Mouse (Mus musculus) midbrain, embryonic 16.5 days (tissue): ENCODE results near the gene Ulk2. TPM values are rescaled to one million over a fixed set of nuclear protein-coding genes. Genes with fewer than 3 reads are reported as not detected.

ENCODE experiments used
- ATAC-seq: fragments of 200-750 bp; cut with Nextera tagmentation; 2 replicates; pipeline ENCODE4 v1.8.0; 2017; ENCODE audit warnings: moderate TSS enrichment
- H3K27ac ChIP-seq: fragments of 300-500 bp; sonication (generic); 2 replicates; pipeline ENCODE4 v1.5.1; 2014; ENCODE audit warnings: mild to moderate bottlenecking, low read length, mixed read lengths
- H3K27me3 ChIP-seq: fragments of 300-500 bp; sonication (generic); 2 replicates; pipeline ENCODE4 v1.6.1; 2014; ENCODE audit warnings: low read depth, low read length, mixed read lengths; ENCODE audit not compliant: control insufficient read depth, insufficient read depth
- H3K36me3 ChIP-seq: fragments of 300-500 bp; sonication (generic); 2 replicates; pipeline ENCODE4 v1.6.1; 2014; ENCODE audit warnings: mild to moderate bottlenecking, low read length, moderate library complexity, mixed read lengths; ENCODE audit not compliant: control insufficient read depth, insufficient read depth
- H3K4me1 ChIP-seq: fragments of 300-500 bp; sonication (generic); 2 replicates; pipeline ENCODE4 v1.6.1; 2014; ENCODE audit warnings: mild to moderate bottlenecking, low read length, mixed read lengths; ENCODE audit not compliant: control insufficient read depth, insufficient read depth
- H3K4me2 ChIP-seq: fragments of 300-500 bp; sonication (generic); 2 replicates; pipeline ENCODE4 v1.6.1; 2014; ENCODE audit warnings: mild to moderate bottlenecking, low read length, mixed read lengths
- H3K4me3 ChIP-seq: fragments of 300-500 bp; sonication (generic); 2 replicates; pipeline ENCODE4 v1.5.1; 2014; ENCODE audit warnings: low read depth, mild to moderate bottlenecking, low read length, moderate library complexity, mixed read lengths
- H3K9ac ChIP-seq: fragments of 300-500 bp; sonication (generic); 2 replicates; pipeline ENCODE4 v1.6.1; 2014; ENCODE audit warnings: low read depth, low read length, mixed read lengths
- H3K9me3 ChIP-seq: fragments of 300-500 bp; sonication (generic); replicated peaks from 2 replicates; pipeline ENCODE4 v1.6.1; 2014; ENCODE audit warnings: mild to moderate bottlenecking, low read length, mixed read lengths; ENCODE audit not compliant: control insufficient read depth, poor library complexity, severe bottlenecking
- WGBS: fragments of 180-500 bp; shearing (Covaris S2); extraction: QIAGEN DNeasy Blood & Tissue Kit; methylation state at CpG from one replicate; pipeline ENCODE4 v1.1.7; 2014; 5-methylcytosine and 5-hydroxymethylcytosine counted together
- polyA plus RNA-seq: library from polyadenylated mRNA; unstranded; fragments of >200 nt; fragmentation: Nextera tagmentation; extraction: Ambion mirVana; gene quantifications from 2 replicates; pipeline ENCODE4 v1.2.1, GENCODE M21; 2015

Gene Ulk2
- polyA plus RNA-seq = 43.9 and 44.0 TPM in 2 replicates

- ATAC-seq = peak; percentile 95
- Histone ChIP-seq H3K4me2 (peak within 1 kb of the TSS; percentile 80), H3K4me3 (peak within 1 kb of the TSS; percentile 95), H3K9ac (peak within 1 kb of the TSS; percentile 100), H3K27ac (peak within 1 kb of the TSS; percentile 94), H3K27me3 (no peaks in the 10 kb centered on the region), H3K36me3 (no peaks in the 10 kb centered on the region), H3K4me1 (peaks cover 29% of the 10 kb centered on the region), H3K9me3 (no peaks in the 10 kb centered on the region)
- WGBS = under 1% methylated on average over 57 of the region's 58 CpGs
Observed at GRCm38 (mm10) chr11:61854988-61855411, at the start of gene Ulk2. Gene Ulk2 (minus strand): TSS chr11:61855073.

- H3K36me3 ChIP-seq = 0 out of 2 replicates have a peak, but pooled peaks cover 3% of the 10 kb centered on the region
- WGBS = 83% methylated on average over 5 of the region's 5 CpGs
- ATAC-seq = no peak
Observed at GRCm38 (mm10) chr11:61882183-61882582, 27.3 kb upstream of the Ulk2 start.

GRCm38 (mm10) chr11:61879921-61880320 lies 25.0 kb upstream of the Ulk2 start:
- Histone ChIP-seq H3K9me3 (no peaks in the 10 kb centered on the region), H3K4me3 (no peak overlapping the region), H3K9ac (no peak overlapping the region), H3K27me3 (no peaks in the 10 kb centered on the region), H3K27ac (no peak overlapping the region), H3K4me1 (no peaks in the 10 kb centered on the region), H3K4me2 (no peak overlapping the region), H3K36me3 (0 out of 2 replicates have a peak, but pooled peaks cover 3% of the 10 kb centered on the region)
- no peak for ATAC-seq

More at GRCm38 (mm10) chr11:61882183-61882582, 27.3 kb upstream of the Ulk2 start:
- Histone ChIP-seq H3K9me3 (no peaks in the 10 kb centered on the region), H3K27me3 (no peaks in the 10 kb centered on the region), H3K9ac (no peak overlapping the region), H3K27ac (no peak overlapping the region), H3K4me2 (no peak overlapping the region), H3K4me1 (no peaks in the 10 kb centered on the region), H3K4me3 (no peak overlapping the region)

GRCm38 (mm10) chr11:61871881-61872280 lies 17.0 kb upstream of the Ulk2 start:
- H3K9ac ChIP-seq = no peak overlapping the region
- no peaks in the 10 kb centered on the region for H3K9me3 ChIP-seq
- 91% methylated on average over 5 of the region's 5 CpGs for WGBS
- no peak overlapping the region for H3K4me2 ChIP-seq
- H3K4me3 ChIP-seq = no peak overlapping the region
- peaks cover 20% of the 10 kb centered on the region; the same call in 1 of the 2 replicates for H3K36me3 ChIP-seq
- ATAC-seq = no peak
- H3K27me3 ChIP-seq = no peaks in the 10 kb centered on the region
- no peaks in the 10 kb centered on the region for H3K4me1 ChIP-seq
- H3K27ac ChIP-seq = no peak overlapping the region

- no peak overlapping the region for H3K27ac ChIP-seq
- H3K27me3 ChIP-seq = no peaks in the 10 kb centered on the region
- H3K4me2 ChIP-seq = no peak overlapping the region
- no peak overlapping the region for H3K4me3 ChIP-seq
- no peak for ATAC-seq
- H3K36me3 ChIP-seq = peaks cover under 1% of the 10 kb centered on the region; the same call in 1 of the 2 replicates
- H3K9me3 ChIP-seq = no peaks in the 10 kb centered on the region
- H3K4me1 ChIP-seq = no peaks in the 10 kb centered on the region
- no peak overlapping the region for H3K9ac ChIP-seq
Observed at GRCm38 (mm10) chr11:61866856-61867255, 12.0 kb upstream of the Ulk2 start.

- ATAC-seq = no peak
- 81% methylated on average over 6 of the region's 6 CpGs for WGBS
- no peak overlapping the region for H3K4me3 ChIP-seq
- H3K4me2 ChIP-seq = no peak overlapping the region
- no peaks in the 10 kb centered on the region for H3K27me3 ChIP-seq
- H3K4me1 ChIP-seq = no peaks in the 10 kb centered on the region
- no peaks in the 10 kb centered on the region for H3K36me3 ChIP-seq
- H3K27ac ChIP-seq = no peak overlapping the region
- no peak overlapping the region for H3K9ac ChIP-seq
- H3K9me3 ChIP-seq = no peaks in the 10 kb centered on the region
Observed at GRCm38 (mm10) chr11:61861781-61862547, 7.1 kb upstream of the Ulk2 start.

GRCm38 (mm10) chr11:61859316-61859715 lies 4.4 kb upstream of the Ulk2 start:
- no peak overlapping the region for H3K4me2 ChIP-seq
- no peaks in the 10 kb centered on the region for H3K27me3 ChIP-seq
- WGBS = 75% methylated on average over 1 of the region's 1 CpGs
- H3K4me3 ChIP-seq = no peak overlapping the region
- H3K36me3 ChIP-seq = no peaks in the 10 kb centered on the region
- peaks cover 5% of the 10 kb centered on the region for H3K4me1 ChIP-seq
- ATAC-seq = no peak
- H3K9ac ChIP-seq = no peak overlapping the region
- no peak overlapping the region for H3K27ac ChIP-seq
- H3K9me3 ChIP-seq = no peaks in the 10 kb centered on the region

GRCm38 (mm10) chr11:61855539-61855938 lies 666 bp upstream of the Ulk2 start:
- 44% methylated on average over 6 of the region's 6 CpGs for WGBS
- H3K36me3 ChIP-seq = no peaks in the 10 kb centered on the region

GRCm38 (mm10) chr11:61854211-61854987 lies 474 bp downstream of the Ulk2 start:
- peaks cover 32% of the 10 kb centered on the region for H3K4me1 ChIP-seq
- peak overlapping the region; percentile 100 for H3K9ac ChIP-seq

More at GRCm38 (mm10) chr11:61855539-61855938, 666 bp upstream of the Ulk2 start:
- Histone ChIP-seq H3K4me1 (peaks cover 25% of the 10 kb centered on the region), H3K27ac (peak overlapping the region; percentile 94), H3K27me3 (no peaks in the 10 kb centered on the region), H3K4me2 (peak overlapping the region; percentile 80), H3K4me3 (peak overlapping the region; percentile 95), H3K9me3 (no peaks in the 10 kb centered on the region), H3K9ac (peak overlapping the region; percentile 100)
- ATAC-seq = no peak

More at GRCm38 (mm10) chr11:61854211-61854987, 474 bp downstream of the Ulk2 start:
- Histone ChIP-seq H3K27me3 (no peaks in the 10 kb centered on the region), H3K27ac (peak overlapping the region; percentile 94), H3K36me3 (no peaks in the 10 kb centered on the region), H3K9me3 (no peaks in the 10 kb centered on the region), H3K4me3 (peak overlapping the region; percentile 95), H3K4me2 (peak overlapping the region; percentile 80)
- ATAC-seq = peak; percentile 89
- WGBS = under 1% methylated on average over 63 of the region's 87 CpGs
